Mouse (Mus musculus) testis, adult 2 months (tissue): ENCODE data around the gene Gk5.

ENCODE experiments used
- CTCF ChIP-seq: fragments of 200-500 bp; IDR thresholded peaks from 2 replicates; pipeline ENCODE4 v1.5.1; 2012; ENCODE audit warnings: low read depth, mild to moderate bottlenecking, inconsistent platforms, low read length, moderate library complexity; ENCODE audit not compliant: control insufficient read depth, insufficient read depth, insufficient replicate concordance
- POLR2A ChIP-seq: fragments of 200-500 bp; IDR thresholded peaks from 2 replicates; pipeline ENCODE4 v1.6.1; 2012; ENCODE audit warnings: low read depth, mild to moderate bottlenecking, inconsistent platforms, low read length, moderate library complexity; ENCODE audit not compliant: control insufficient read depth

- TF ChIP-seq POLR2A: no peak
- TF ChIP-seq CTCF: no peak
Observed at GRCm38 (mm10) chr9:96102846-96103245, 16.3 kb upstream of the Gk5 start.
